ENCODE assay signal across 8 mouse cellular contexts in the genomic region with DNA sequence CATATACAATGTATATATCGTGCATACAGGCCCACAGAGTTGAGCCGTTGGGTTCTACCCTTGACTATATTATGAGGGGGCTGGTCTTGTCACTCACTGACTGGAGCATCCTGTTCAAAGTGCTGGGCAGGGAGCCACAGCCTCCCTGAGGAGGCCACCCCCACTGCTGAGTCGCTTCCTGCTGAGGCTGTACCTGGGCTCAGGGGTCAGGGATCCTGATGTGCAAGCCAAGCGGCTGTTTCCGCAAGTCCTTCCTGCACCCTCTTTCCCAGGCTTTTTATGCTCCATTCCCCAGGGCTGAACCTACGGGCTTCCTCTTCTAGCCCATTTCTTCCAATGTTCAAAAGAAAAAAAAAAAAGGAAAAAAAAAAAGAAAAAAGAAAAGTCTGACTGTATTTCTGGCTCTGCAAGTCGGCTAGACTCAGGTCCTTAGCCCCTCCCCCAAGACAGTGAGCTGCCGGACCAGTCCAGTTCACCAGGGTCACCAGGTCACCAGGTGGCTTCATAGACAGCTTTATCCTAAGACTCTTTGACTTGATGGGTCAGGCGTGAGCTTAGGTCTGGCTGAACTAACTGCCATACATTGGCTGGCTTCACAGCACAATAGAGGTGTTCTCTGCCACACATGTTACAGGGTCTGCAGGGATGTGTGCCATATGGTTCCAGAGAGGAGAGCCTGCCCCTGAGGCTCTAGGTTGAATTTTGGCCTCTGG.
DNase-seq lines count a peak whose midpoint lies in the region; ATAC-seq and TF ChIP-seq lines count a peak whose summit lies in the region.
"Had no signal": no experiment of that assay in that cellular context is flagged by ENCODE, and none has a peak within 500 bp of the region (broad histone marks: within the 10 kb centered on the region; RNA-seq: fewer than 3 reads in every experiment).

No protein-coding gene starts in this region.

- no peak overlapping the region for H3K4me3 ChIP-seq in embryonic facial prominence, embryonic 13.5 days
- no peak overlapping the region for H3K4me3 ChIP-seq in stomach, postnatal 0 days (ENCODE audit: low read depth, low read length)
- H3K4me3 ChIP-seq: stomach, embryonic 15.5 days had no signal

- WGBS in embryonic facial prominence, embryonic 13.5 days = 38% methylated on average over 9 of the region's 9 CpGs
- whole genome bisulfite sequencing in stomach, postnatal 0 days = 55% methylated on average over 9 of the region's 9 CpGs

- H3K27ac ChIP-seq in embryonic facial prominence, embryonic 13.5 days = peak overlapping the region; percentile 92
- peak overlapping the region; percentile 87 for H3K27ac ChIP-seq in stomach, postnatal 0 days (replicated peaks)

- 0 out of 2 replicates have a peak overlapping the region, but pooled peaks have one; percentile 40 for H3K9ac ChIP-seq in embryonic facial prominence, embryonic 13.5 days
- H3K9ac ChIP-seq in stomach, postnatal 0 days (ENCODE audit: low read length) = no peak overlapping the region
- H3K9ac ChIP-seq: stomach, embryonic 15.5 days had no signal

- H3K4me1 ChIP-seq in embryonic facial prominence, embryonic 13.5 days = peaks cover 63% of the 10 kb centered on the region
- H3K4me1 ChIP-seq in stomach, postnatal 0 days (replicated peaks; ENCODE audit: control insufficient read depth, insufficient read depth) = peaks cover 12% of the 10 kb centered on the region

- no peaks in the 10 kb centered on the region for H3K9me3 ChIP-seq in embryonic facial prominence, embryonic 13.5 days
- no peaks in the 10 kb centered on the region for H3K9me3 ChIP-seq in stomach, postnatal 0 days (ENCODE audit: control insufficient read depth, low read length)
- H3K9me3 ChIP-seq: stomach, embryonic 15.5 days had no signal

- no peak for ATAC-seq in embryonic facial prominence, embryonic 13.5 days (ENCODE audit: insufficient number of reproducible peaks, insufficient read depth, low FRiP score, low TSS enrichment, low read depth)
- ATAC-seq in stomach, postnatal 0 days (ENCODE audit: low FRiP score, low TSS enrichment) = no peak

- no peak overlapping the region for H3K4me2 ChIP-seq in embryonic facial prominence, embryonic 13.5 days
- no peak overlapping the region for H3K4me2 ChIP-seq in stomach, postnatal 0 days (replicated peaks; ENCODE audit: low read depth)

- TF ChIP-seq CTCF in stomach, postnatal 0 days (IDR thresholded peaks at IDR 0.05; ENCODE audit: low read depth) = no peak

- no peak for TF ChIP-seq EP300 in stomach, postnatal 0 days (optimal IDR thresholded peaks at IDR 0.05)

- H3K27me3 ChIP-seq in embryonic facial prominence, embryonic 13.5 days = no peaks in the 10 kb centered on the region
- H3K27me3 ChIP-seq in stomach, postnatal 0 days (ENCODE audit: control insufficient read depth, insufficient read depth, low read length) = no peaks in the 10 kb centered on the region
- H3K27me3 ChIP-seq: stomach, embryonic 15.5 days had no signal

- no peaks in the 10 kb centered on the region for H3K36me3 ChIP-seq in embryonic facial prominence, embryonic 13.5 days
- H3K36me3 ChIP-seq in stomach, postnatal 0 days (ENCODE audit: control insufficient read depth, insufficient read depth, low read length) = no peaks in the 10 kb centered on the region
- H3K36me3 ChIP-seq: stomach, embryonic 15.5 days had no signal

- DNase-seq in lung, postnatal 10 days = peak; percentile 46
- no peak for DNase-seq in lung, postnatal 14 days
- DNase-seq in kidney, adult 8-10 months = peak; percentile 64 to 73
- DNase-seq in stomach, postnatal 0 days (ENCODE audit: low spot score) = no peak
- DNase-seq in layer of hippocampus, adult 8-10 months (ENCODE audit: low spot score in 2 of 2) = no peak
- no peak for DNase-seq in spleen, adult 18-20 months

Comparison
In these comparisons a context has a peak if more than half of its experiments do, and no peak if none do; other contexts are left out.
1. DNase-seq: peak in lung, postnatal 10 days (single experiment) and kidney, adult 8-10 months (2 of 2); none in lung, postnatal 14 days (single experiment), stomach, postnatal 0 days (single experiment), layer of hippocampus, adult 8-10 months (0 of 2) and spleen, adult 18-20 months (0 of 2).